Mouse (Mus musculus) midbrain, postnatal 0 days (tissue): ENCODE data around the gene Krtap8-1. TPM values are rescaled to one million over a fixed set of nuclear protein-coding genes. Genes with fewer than 3 reads are reported as not detected.
A peak's percentile ranks its signal among the peaks of the same experiment; 100 is the strongest.

Source experiments
- ATAC-seq: fragments of 200-750 bp; cut with Nextera tagmentation; 2 replicates; pipeline ENCODE4 v1.8.0; 2017; ENCODE audit warnings: moderate number of reproducible peaks, mild to moderate bottlenecking, moderate TSS enrichment, moderate library complexity; ENCODE audit not compliant: low FRiP score
- DNase-seq: peaks from one replicate; pipeline ENCODE4 v3.0.0-alpha.2; 2015; ENCODE audit warnings: low spot score
- H3K27ac ChIP-seq: fragments of 300-500 bp; sonication (generic); 2 replicates; pipeline ENCODE4 v1.5.1; 2014; ENCODE audit warnings: low read depth, mild to moderate bottlenecking, low read length, mixed read lengths
- H3K27me3 ChIP-seq: fragments of 300-500 bp; sonication (generic); 2 replicates; pipeline ENCODE4 v1.6.1; 2014; ENCODE audit warnings: low read length, control low read depth, mixed read lengths; ENCODE audit not compliant: insufficient read depth
- H3K36me3 ChIP-seq: fragments of 300-500 bp; sonication (generic); 2 replicates; pipeline ENCODE4 v1.6.1; 2014; ENCODE audit warnings: low read length, control low read depth, mixed read lengths; ENCODE audit not compliant: insufficient read depth
- H3K4me1 ChIP-seq: fragments of 300-500 bp; sonication (generic); 2 replicates; pipeline ENCODE4 v1.6.1; 2014; ENCODE audit warnings: mild to moderate bottlenecking, control low read depth, antibody characterized with exemption, low read length, mixed read lengths; ENCODE audit not compliant: insufficient read depth
- H3K4me2 ChIP-seq: fragments of 300-500 bp; sonication (generic); 2 replicates; pipeline ENCODE4 v1.6.1; 2014; ENCODE audit warnings: low read depth, mild to moderate bottlenecking, low read length, mixed read lengths; ENCODE audit not compliant: poor library complexity, severe bottlenecking
- H3K4me3 ChIP-seq: fragments of 300-500 bp; sonication (generic); 2 replicates; pipeline ENCODE4 v1.5.1; 2014; ENCODE audit warnings: low read depth, mild to moderate bottlenecking, low read length, moderate library complexity
- H3K9ac ChIP-seq: fragments of 300-500 bp; sonication (generic); replicated peaks from 2 replicates; pipeline ENCODE4 v1.6.1; 2014; ENCODE audit warnings: mild to moderate bottlenecking, low read length, moderate library complexity, mixed read lengths; ENCODE audit not compliant: poor library complexity, severe bottlenecking
- H3K9me3 ChIP-seq: fragments of 300-500 bp; sonication (generic); 2 replicates; pipeline ENCODE4 v1.6.1; 2016; ENCODE audit warnings: low read length, control low read depth
- CTCF ChIP-seq: IDR thresholded peaks from 2 replicates; pipeline ENCODE4 v1.5.1; 2016; ENCODE audit warnings: antibody characterized with exemption, mild to moderate bottlenecking
- WGBS: fragments of 180-500 bp; shearing (Covaris S2); extraction: QIAGEN DNeasy Blood & Tissue Kit; methylation state at CpG from one replicate; pipeline ENCODE4 v1.1.7; 2014; 5-methylcytosine and 5-hydroxymethylcytosine counted together
- polyA plus RNA-seq: library from polyadenylated mRNA; unstranded; fragments of >200 nt; fragmentation: Nextera tagmentation; extraction: Ambion mirVana; gene quantifications from 2 replicates; pipeline ENCODE4 v1.2.1, GENCODE M21; 2015
- total RNA-seq: library from RNA; depleted of rRNA; stranded (reverse); fragments of >200 nt; gene quantifications from 2 replicates; pipeline ENCODE4 v1.2.3, GENCODE M21; 2014; rRNA removed

Krtap8-1 gene
- not detected in 2 replicates for total RNA-seq
- not detected in 2 replicates for polyA plus RNA-seq

GRCm38 (mm10) chr16:89487852-89488251, at the start of gene Krtap8-1:
TSS of gene Krtap8-1 (minus strand) at chr16:89487952.
- Histone ChIP-seq H3K27ac (no peak within 1 kb of the TSS), H3K9ac (no peak within 1 kb of the TSS), H3K4me3 (no peak within 1 kb of the TSS), H3K4me1 (no peaks in the 10 kb centered on the region), H3K4me2 (no peak within 1 kb of the TSS), H3K36me3 (no peaks in the 10 kb centered on the region), H3K27me3 (no peaks in the 10 kb centered on the region), H3K9me3 (no peaks in the 10 kb centered on the region)
- 89% methylated on average over 7 of the region's 7 CpGs for WGBS
- DNase-seq (no peak), ATAC-seq (no peak)
- no peak for TF ChIP-seq CTCF

- H3K4me1 ChIP-seq = no peaks in the 10 kb centered on the region
- ATAC-seq (no peak), DNase-seq (no peak)
- no peak overlapping the region for H3K27ac ChIP-seq
- H3K27me3 ChIP-seq = no peaks in the 10 kb centered on the region
- TF ChIP-seq CTCF = no peak
- H3K36me3 ChIP-seq = no peaks in the 10 kb centered on the region
- no peak overlapping the region for H3K4me2 ChIP-seq
- H3K4me3 ChIP-seq = no peak overlapping the region
- no peak overlapping the region for H3K9ac ChIP-seq
- no peaks in the 10 kb centered on the region for H3K9me3 ChIP-seq
- 67% methylated on average over 6 of the region's 6 CpGs for WGBS
Measured at GRCm38 (mm10) chr16:89537349-89537748, 49.6 kb upstream of the Krtap8-1 start.

- no peak overlapping the region for H3K4me2 ChIP-seq
- DNase-seq = peak; percentile 71
- peaks cover 9% of the 10 kb centered on the region for H3K4me1 ChIP-seq
- no peak overlapping the region for H3K9ac ChIP-seq
- peak; percentile 73 for ATAC-seq
- no peaks in the 10 kb centered on the region for H3K27me3 ChIP-seq
- no peak for TF ChIP-seq CTCF
- peak overlapping the region; percentile 52 for H3K27ac ChIP-seq
- WGBS = 9% methylated on average over 7 of the region's 7 CpGs
- H3K9me3 ChIP-seq = no peaks in the 10 kb centered on the region
- no peaks in the 10 kb centered on the region for H3K36me3 ChIP-seq
- H3K4me3 ChIP-seq = no peak overlapping the region
Measured at GRCm38 (mm10) chr16:89530547-89530946, 42.8 kb upstream of the Krtap8-1 start.

GRCm38 (mm10) chr16:89529846-89530245, 42.1 kb upstream of the Krtap8-1 start:
- Histone ChIP-seq H3K4me2 (no peak overlapping the region), H3K4me1 (peaks cover 9% of the 10 kb centered on the region), H3K27me3 (no peaks in the 10 kb centered on the region), H3K36me3 (no peaks in the 10 kb centered on the region), H3K27ac (peak overlapping the region; percentile 52), H3K9me3 (no peaks in the 10 kb centered on the region), H3K4me3 (no peak overlapping the region), H3K9ac (no peak overlapping the region)
- 37% methylated on average over 7 of the region's 7 CpGs for WGBS
- ATAC-seq (peak; percentile 48; the same call in 1 of the 2 replicates), DNase-seq (peak; percentile 40)
- TF ChIP-seq CTCF = no peak

- peak; percentile 50 for DNase-seq
- no peak overlapping the region for H3K4me2 ChIP-seq
- no peak overlapping the region for H3K9ac ChIP-seq
- ATAC-seq = no peak
- no peaks in the 10 kb centered on the region for H3K27me3 ChIP-seq
- H3K9me3 ChIP-seq = no peaks in the 10 kb centered on the region
- no peaks in the 10 kb centered on the region for H3K36me3 ChIP-seq
- 30% methylated on average over 3 of the region's 3 CpGs for WGBS
- TF ChIP-seq CTCF = no peak
- no peak overlapping the region for H3K27ac ChIP-seq
- H3K4me1 ChIP-seq = peaks cover 9% of the 10 kb centered on the region
- no peak overlapping the region for H3K4me3 ChIP-seq
Measured at GRCm38 (mm10) chr16:89528380-89528779, 40.6 kb upstream of the Krtap8-1 start.

GRCm38 (mm10) chr16:89520996-89521395, 33.2 kb upstream of the Krtap8-1 start:
- no peak for ATAC-seq
- TF ChIP-seq CTCF = no peak
- H3K27ac ChIP-seq = no peak overlapping the region

More at GRCm38 (mm10) chr16:89520996-89521395, 33.2 kb upstream of the Krtap8-1 start:
- H3K9me3 ChIP-seq = no peaks in the 10 kb centered on the region
- no peak overlapping the region for H3K4me3 ChIP-seq
- no peak overlapping the region for H3K9ac ChIP-seq
- DNase-seq = no peak
- WGBS = 91% methylated on average over 4 of the region's 4 CpGs
- no peaks in the 10 kb centered on the region for H3K27me3 ChIP-seq
- no peak overlapping the region for H3K4me2 ChIP-seq
- no peaks in the 10 kb centered on the region for H3K4me1 ChIP-seq
- no peaks in the 10 kb centered on the region for H3K36me3 ChIP-seq
